Mouse (Mus musculus) kidney, postnatal 4 days (tissue): ENCODE data around the gene Fgf9.
A peak's percentile ranks its signal among the peaks of the same experiment; 100 is the strongest.

Source experiments
- DNase-seq, 2 experiments: peaks; one replicate each; pipeline ENCODE4 v3.0.0; 2021; ENCODE audit warnings: mixed read lengths in 2 of 2

The Fgf9 gene

DNA sequence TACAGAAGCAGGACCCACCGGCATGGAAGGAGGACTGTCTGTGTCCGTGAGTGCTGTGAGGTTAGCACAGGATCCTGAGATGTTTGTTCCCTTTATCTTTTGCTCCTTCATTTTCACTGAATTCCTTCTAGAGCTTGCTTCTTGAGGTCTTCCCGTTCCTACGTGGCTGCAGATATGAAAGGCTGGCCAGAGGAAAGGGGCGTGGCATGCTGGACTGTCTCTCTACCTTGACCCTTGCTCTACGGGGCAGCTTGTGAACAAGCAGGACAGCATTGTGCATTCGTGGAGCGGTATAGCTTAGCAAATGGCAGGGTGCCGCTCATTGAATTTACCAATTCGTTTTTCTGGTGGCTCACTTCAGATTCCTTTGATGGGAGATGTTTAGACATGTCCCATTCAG, 21.0 kb downstream of the Fgf9 start:
- DNase-seq, result no peak

DNA sequence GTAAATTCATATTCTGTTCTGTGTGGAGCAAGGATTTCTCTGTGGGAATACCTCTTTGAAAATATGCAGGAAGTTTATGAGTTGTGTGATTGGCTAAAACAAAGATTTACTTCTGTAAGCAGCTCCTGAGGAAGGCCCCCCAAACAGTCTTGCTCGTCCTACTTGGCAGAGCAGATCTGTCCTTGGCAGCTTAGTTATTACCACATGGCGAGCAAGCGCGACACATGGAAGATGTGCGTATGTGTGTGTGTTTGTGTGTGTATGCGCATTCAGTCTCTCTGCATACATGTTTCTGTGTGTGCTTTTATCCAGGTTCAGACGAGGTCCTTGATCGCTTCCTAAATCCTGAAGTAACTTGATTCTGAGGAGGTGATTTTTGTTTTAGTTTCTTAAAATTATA, 29.3 kb downstream of the Fgf9 start:
- DNase-seq, result no peak

GRCm38 (mm10) chr14:58101298-58101697, 31.0 kb downstream of the Fgf9 start:
- DNase-seq, result no peak

- peak in 1 of 2 experiments; percentile 19 for DNase-seq
Observed at GRCm38 (mm10) chr14:58104266-58104665, 33.9 kb downstream of the Fgf9 start.

GRCm38 (mm10) chr14:58105596-58105995, 35.2 kb downstream of the Fgf9 start:
- DNase-seq, result no peak

DNA sequence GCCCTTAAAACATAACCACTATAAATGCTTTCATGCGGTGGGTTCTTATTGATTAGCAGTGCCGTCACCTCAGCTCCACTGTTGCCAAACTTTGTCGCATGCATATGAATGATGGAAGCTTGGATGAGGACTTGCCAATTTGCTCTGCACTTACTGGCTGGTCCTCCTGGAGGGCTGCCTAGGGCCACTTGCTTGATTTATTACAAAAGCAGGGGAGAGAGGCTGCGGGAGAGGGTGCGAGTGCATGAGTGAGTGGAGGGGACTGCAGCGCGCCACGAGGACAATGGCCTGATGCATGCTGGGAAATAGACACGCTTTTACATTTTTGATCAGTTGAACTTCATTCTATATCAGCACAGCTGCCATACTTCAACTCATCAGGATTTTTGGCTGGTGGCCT, 39.3 kb downstream of the Fgf9 start:
- DNase-seq, result no peak

DNA sequence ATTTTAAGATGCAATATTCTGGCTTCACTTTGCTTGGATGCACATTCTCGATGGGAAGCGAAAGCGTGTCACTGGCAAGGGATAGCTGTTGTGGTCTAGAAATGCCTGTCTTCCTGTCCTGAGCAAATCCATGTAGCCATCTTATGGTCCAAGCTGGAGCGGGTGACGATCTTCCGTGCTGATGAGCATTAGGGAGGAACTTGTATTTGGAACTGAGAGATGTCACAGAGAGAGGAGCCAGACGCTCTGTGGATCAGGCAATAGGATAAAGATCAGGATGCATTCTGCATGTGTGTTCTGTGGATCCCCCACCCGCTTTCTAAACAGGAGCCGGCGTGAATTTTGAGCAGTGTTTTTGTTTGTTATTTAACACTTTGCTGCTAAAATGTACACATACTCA, 41.2 kb downstream of the Fgf9 start:
- no peak for DNase-seq

DNA sequence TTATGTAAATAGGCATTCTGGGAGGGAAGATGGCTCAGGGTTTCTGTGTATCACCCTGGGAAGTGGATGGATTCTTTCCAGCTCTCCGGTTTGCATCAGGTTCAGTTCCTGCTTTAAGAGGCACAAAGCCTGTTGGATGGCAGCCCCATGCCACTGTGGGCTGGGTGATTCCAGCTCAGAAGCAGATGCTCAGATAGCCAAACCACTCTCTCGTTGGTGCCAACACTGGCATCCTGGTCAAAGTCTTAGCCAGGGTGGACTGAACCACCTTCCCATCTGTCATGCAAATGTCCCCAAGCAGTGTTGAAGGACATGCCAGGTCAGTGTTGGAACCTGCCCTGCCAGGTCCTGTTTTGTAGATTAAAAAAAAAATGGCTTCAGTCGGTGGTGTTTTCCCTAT, 42.0 kb downstream of the Fgf9 start:
- no peak for DNase-seq

- DNase-seq, result peak; percentile 25 to 29
Observed at GRCm38 (mm10) chr14:58113180-58113579, 42.8 kb downstream of the Fgf9 start.

DNA sequence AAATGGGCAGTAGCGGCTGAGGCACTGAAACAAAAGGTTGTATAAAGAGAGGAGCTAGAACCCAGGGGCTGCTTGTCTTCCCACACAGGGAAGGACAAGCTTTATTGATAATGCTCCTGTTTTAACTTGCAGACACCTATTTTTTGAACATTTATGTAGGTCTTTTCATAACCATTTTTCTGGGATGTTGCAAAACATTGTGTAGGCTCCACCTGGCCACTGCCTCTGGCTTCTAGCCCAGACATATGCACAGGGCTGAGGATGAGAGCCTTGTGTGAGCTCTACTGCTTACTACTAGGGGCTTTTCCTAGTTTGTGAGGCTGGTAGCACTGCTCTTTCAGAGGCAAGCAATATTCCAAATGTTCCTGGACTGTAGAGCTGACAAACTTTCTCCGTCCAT, 43.8 kb downstream of the Fgf9 start:
- no peak for DNase-seq

- no peak for DNase-seq
Observed at GRCm38 (mm10) chr14:58124625-58125024, 54.3 kb downstream of the Fgf9 start.

GRCm38 (mm10) chr14:58126508-58126907, 56.2 kb downstream of the Fgf9 start:
- DNase-seq, result no peak

GRCm38 (mm10) chr14:58139506-58140055, 69.2 kb downstream of the Fgf9 start:
- DNase-seq, result no peak

- DNase-seq, result peak; percentile 46 to 69
Observed at GRCm38 (mm10) chr14:58149637-58150470, 79.5 kb downstream of the Fgf9 start.

DNA sequence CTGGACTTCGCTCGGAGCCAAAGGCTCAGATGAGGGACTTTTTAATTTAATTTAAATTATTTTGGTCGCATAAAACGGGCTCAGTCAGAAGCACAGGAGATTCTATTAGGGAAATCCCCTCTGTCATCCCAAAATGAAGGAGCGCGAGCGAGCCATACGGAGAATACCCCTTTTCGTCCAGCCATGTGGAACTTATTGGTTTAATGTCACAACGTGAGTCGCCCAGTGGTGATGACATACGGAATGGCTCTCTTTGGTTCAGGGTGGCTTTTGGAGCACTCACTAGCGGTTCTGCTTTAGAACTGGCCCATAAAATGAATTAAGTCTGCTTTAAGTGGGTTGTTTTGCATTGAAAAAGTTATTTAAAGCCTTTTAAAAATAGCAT, 80.1 kb downstream of the Fgf9 start:
- DNase-seq, result no peak

DNA sequence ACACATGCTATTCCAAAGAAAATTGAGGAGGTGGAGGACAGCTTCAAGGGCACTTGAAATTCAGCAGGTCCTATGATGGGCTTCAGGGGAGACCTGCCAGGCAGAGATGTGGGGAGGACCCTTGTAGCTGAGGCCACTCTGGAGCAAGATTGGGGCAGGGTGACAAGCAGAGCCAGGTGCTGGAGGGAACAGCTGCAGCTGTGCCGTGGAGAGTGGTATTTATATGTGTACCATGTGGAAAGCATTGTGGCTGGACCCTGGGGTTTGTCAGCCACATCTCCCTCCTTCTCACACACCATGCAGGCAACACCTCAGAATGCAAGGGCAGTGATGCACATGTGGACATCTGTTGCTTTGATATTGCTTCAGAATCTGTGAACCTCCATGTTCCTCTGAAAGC, 81.8 kb downstream of the Fgf9 start:
- no peak for DNase-seq

DNA sequence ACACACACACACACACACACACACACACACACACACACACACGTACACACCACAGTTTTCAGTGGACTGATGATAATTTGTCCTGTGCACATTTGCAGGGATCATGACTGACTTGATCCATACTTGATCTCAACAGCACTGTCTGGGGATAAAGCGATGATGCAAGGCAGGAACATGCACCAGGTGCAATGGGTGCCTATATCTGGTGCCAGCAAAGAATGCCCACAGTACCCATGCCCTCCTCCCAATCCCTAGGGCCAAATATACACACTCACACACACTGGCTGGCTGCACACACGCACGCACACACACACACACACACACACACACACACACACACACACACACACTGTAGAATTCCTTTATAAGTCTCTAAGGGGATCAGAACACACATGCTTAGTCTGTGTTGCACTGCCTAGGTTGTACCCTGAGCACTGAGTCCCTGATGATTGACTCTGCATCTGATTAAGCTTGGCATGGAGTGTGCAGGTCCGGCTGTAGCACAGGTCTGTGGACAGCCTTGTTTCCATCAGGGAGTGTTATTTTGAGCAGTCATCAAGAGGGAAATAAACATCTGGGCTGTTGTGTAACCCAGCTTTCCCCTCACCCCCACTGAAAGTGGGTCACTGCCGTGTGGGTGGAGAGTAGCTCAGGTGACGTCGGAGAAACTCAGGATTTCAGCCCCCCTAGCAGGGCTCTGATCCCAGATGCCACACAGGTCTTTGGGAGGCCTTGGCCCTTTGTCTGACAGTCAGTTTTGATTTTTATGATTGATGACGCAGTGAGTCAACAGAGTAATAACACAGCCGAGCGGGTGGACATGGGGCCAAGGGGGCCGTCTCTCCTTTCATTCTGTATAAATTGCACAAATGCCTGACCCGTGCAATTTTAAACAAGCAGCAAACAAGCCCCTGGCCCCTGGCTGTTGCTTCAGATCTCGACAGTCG, 83.4 kb downstream of the Fgf9 start:
- DNase-seq, result peak; percentile 15 to 19

GRCm38 (mm10) chr14:58160624-58161023, 90.3 kb downstream of the Fgf9 start:
- no peak for DNase-seq
